Mouse (Mus musculus) ZHBTc4 (cell line): Measurements from ENCODE around the gene Tex22.

Experiments
- DNase-seq: peaks from one replicate; pipeline ENCODE4 v3.0.0-alpha.2; 2011; ENCODE audit warnings: low read depth, low spot score

The Tex22 gene

DNA sequence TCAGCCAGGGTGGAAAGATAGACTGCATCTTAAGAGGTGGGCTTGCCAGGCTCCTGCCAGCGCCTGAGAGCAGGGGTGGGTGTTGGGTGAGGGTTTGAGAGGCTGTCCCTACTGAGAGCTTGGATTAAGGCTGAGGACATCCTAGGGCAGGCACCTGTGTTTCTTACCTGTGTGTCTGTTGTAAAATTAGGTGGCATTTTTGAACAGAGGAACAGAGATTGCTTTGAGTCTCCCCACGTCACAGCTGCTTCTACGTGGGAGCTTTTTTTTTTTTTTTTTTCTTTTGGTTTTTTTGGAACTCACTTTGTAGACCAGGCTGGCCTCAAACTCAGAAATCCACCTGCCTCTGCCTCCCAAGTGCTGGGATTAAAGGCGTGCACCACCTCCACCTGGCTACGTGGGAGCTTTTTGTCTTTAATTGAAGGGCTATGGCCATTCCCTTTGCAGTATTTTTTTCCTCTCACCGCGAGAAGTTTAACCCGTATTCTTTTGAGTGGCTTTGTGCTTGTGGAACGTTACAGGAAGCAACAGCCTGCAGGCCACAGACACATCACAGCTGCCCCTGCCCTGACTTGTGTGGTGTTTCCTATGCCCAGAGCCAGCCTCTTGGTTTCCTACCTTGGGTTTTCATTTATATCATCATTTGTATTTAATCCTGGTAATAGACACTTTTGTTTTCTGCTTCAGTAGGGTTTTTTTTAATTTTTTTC lies 27.1 kb downstream of the Tex22 start:
- no peak for DNase-seq

DNA sequence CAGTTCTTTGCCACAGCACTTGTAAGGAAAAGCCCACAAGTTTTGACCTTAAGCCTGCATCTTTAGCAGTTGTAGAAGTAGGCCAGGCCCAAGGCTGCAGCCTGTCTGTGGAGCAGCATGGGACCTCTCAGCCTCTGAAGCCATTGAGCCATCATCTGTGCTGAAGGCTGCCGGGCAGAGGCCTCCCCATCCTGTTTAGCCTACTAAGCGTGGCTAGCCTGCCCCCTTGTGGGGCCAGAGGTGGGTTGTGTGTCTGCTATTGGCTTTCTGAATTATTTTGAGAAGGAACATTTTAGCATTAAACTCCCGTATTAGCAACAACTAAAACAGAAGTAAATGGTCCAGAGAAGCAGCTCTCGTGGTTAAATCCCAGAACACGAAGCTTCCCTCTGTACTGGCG lies 28.2 kb downstream of the Tex22 start:
- peak; percentile 78 for DNase-seq

DNA sequence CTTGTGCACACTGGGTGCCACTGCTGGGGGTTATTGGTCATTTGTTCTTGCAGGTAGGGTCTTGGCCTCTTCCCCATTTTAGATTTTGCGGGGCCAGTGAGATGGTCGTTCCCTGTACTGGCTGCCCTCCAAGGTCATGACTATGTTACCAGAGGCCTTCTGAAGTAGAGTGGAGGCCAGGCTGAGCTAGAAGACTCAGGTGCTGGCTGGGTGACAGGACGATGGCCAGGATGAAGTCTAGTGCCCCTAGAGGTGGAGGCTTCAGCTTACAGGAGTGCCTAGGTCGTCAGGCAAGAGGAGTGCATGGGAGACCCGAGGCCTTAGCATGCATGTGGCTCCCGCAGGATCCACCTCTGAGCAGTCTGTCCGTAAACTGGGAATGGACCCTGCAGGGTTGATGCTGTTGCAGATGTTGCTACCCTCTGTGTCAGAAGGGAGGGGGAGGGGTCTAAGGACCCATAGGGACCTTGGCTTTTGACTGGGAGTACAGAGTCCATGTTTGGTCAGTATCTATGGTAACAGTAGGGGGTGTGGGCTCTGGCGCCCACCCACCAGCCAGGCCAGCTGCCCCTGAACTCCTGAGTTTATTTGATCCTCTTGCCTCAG lies 29.6 kb downstream of the Tex22 start:
- DNase-seq: peak; percentile 84

GRCm38 (mm10) chr12:113106386-113106785 lies 32.1 kb downstream of the Tex22 start:
- DNase-seq: no peak

GRCm38 (mm10) chr12:113107431-113108124 lies 33.3 kb downstream of the Tex22 start:
- DNase-seq: no peak

- DNase-seq: peak; percentile 37
Measured at GRCm38 (mm10) chr12:113108528-113109283, 34.4 kb downstream of the Tex22 start.

DNA sequence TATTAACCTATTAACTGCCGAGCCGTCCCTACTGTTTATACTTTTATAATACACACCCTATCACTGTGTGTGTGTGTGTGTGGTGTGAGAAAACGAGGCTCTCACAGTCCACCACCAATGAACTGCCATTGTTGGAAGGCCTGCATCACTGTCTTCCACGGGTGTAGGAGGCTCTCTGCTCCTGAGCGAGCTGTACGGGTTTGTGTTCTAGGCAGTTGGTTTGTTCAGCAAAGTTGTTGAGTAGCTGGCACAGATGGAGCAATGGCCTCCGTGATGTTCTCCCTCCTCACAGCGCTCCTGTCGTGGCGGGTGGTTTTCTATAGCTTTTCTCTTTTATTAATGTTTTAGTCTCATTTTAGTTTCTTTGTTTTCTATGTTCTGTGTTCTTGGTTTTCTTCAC lies 35.5 kb downstream of the Tex22 start:
- DNase-seq: no peak

GRCm38 (mm10) chr12:113114141-113114540 lies 39.8 kb downstream of the Tex22 start:
- peak; percentile 60 for DNase-seq

DNA sequence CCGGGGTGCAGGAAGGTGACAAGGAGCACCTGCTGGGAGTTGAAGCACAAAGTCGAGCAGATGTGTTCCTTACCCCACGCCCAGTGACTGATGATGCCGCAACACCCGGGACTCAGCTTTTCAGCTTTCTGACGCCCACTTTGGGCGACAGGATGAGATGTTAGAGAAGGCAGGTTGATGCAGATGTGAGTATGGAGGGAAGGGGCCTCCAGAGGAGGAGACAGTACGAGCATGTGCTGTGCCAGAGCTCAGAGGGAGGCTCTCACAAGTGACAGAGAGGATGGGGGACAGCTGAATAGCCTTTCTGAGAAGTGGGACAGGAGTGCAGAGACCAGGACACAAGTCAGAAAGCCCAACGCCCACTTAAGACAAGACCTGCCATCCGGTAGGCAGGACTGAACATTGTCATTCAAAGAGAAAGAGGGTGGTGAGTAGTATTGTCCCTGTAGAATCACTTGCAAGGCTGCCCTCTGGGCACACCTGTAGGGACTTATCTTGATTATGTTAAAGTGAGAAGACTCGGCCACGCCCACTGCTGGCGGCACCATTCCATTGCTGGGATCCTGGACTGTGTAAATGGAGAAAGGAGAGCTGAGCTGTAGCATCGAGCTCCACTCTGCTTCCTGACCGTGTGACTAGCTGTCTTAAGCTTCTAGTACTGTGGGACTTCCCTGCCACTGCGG lies 40.7 kb downstream of the Tex22 start:
- DNase-seq: peak; percentile 93

- peak; percentile 85 for DNase-seq
Measured at GRCm38 (mm10) chr12:113119516-113120410, 45.5 kb downstream of the Tex22 start.

GRCm38 (mm10) chr12:113124726-113125125 lies 50.4 kb downstream of the Tex22 start:
- DNase-seq: no peak

- no peak for DNase-seq
Measured at GRCm38 (mm10) chr12:113130732-113131131, 56.4 kb downstream of the Tex22 start.

DNA sequence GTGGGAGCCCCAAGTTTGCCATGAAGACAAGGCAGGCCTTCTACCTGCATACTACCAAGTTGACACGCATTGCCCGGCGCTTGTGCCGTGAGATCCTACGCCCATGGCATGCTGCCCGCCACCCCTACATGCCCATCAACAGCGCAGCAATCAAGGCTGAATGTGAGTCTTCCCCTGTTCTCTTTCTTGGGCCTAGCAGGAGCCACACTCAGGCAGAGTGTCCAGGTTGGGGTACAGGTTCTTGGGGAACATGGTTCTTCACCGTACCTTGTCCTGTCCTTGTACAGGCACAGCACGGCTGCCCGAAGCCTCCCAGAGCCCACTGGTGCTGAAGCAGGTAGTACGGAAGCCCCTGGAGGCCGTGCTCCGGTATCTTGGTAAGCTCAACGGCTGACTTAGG lies 57.3 kb downstream of the Tex22 start:
- no peak for DNase-seq

- no peak for DNase-seq
Measured at GRCm38 (mm10) chr12:113132567-113132966, 58.3 kb downstream of the Tex22 start.

- no peak for DNase-seq
Measured at GRCm38 (mm10) chr12:113133260-113133659, 59.0 kb downstream of the Tex22 start.

GRCm38 (mm10) chr12:113133861-113134403 lies 59.6 kb downstream of the Tex22 start:
- DNase-seq: no peak

DNA sequence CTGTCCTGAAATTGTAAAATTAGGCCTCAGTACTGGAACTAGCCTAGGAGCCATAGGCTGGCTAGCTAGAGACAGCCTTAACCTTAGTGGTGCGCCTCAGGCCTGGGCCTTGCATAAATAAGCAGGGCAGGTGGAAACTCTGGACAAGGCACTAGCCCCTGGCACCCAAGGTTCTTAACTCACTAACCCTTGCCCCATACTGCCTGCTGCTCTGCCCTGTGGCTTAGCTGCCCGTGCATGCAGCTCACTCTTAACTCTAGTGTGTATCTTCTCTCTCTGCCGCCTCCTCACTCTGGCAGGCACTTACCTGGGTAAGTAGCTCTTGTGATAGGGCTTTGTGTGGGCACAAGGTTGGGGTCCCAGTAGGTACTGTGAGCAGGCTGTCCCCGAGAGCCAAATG lies 60.2 kb downstream of the Tex22 start:
- DNase-seq: no peak

GRCm38 (mm10) chr12:113135401-113135800 lies 61.1 kb downstream of the Tex22 start:
- DNase-seq: no peak

DNA sequence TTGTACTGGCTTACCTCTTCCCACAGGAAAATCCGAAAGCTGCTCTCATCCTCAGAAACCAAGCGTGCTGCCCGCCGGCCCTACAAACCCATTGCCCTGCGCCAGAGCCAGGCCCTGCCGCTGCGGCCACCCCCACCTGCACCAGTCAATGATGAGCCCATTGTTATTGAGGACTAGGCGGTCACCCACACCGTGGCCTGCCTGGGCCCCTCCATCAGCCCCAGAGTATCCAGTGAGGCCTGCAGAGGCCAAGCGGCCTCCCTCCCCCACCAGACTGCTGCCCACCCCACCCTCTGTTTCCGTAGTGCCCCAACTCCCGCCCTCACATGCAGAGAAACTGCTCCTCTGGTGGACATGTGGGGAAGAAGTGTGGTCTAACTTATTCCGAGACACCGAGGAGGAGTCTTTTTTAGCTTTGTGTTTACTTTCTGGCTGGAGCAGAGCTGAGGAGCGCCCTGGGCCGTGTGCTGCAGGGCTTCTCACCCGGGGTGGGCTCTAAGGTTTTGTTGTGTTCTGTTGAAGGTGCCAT lies 62.3 kb downstream of the Tex22 start:
- DNase-seq: no peak
